Mouse (Mus musculus) embryonic facial prominence, embryonic 11.5 days (tissue): Measurements from ENCODE around the gene Flrt1. TPM values are rescaled to one million over a fixed set of nuclear protein-coding genes. Genes with fewer than 3 reads are reported as not detected.

Experiments used
- ATAC-seq: fragments of 200-750 bp; cut with Nextera tagmentation; replicated peaks from 2 replicates; pipeline ENCODE4 v1.8.0; 2017; ENCODE audit warnings: low read depth; ENCODE audit not compliant: insufficient number of reproducible peaks, low FRiP score, low TSS enrichment
- DNase-seq: peaks from one replicate; pipeline ENCODE4 v3.0.0-alpha.2; 2015; ENCODE audit warnings: low spot score
- H3K27ac ChIP-seq: fragments of 300-500 bp; sonication (generic); replicated peaks from 2 replicates; pipeline ENCODE4 v1.5.1; 2014; ENCODE audit warnings: mild to moderate bottlenecking, low read depth, low read length, control low read depth
- H3K27me3 ChIP-seq: fragments of 300-500 bp; sonication (generic); 2 replicates; pipeline ENCODE4 v1.6.1; 2014; ENCODE audit warnings: mild to moderate bottlenecking, low read length, moderate library complexity, mixed read lengths; ENCODE audit not compliant: control insufficient read depth, insufficient read depth
- H3K36me3 ChIP-seq: fragments of 300-500 bp; sonication (generic); replicated peaks from 2 replicates; pipeline ENCODE4 v1.6.1; 2014; ENCODE audit warnings: low read depth, mild to moderate bottlenecking, low read length, moderate library complexity, mixed read lengths; ENCODE audit not compliant: control insufficient read depth, insufficient read depth
- H3K4me1 ChIP-seq: fragments of 300-500 bp; sonication (generic); 2 replicates; pipeline ENCODE4 v1.6.1; 2014; ENCODE audit warnings: low read length, mixed read lengths; ENCODE audit not compliant: control insufficient read depth, insufficient read depth
- H3K4me2 ChIP-seq: fragments of 300-500 bp; sonication (generic); 2 replicates; pipeline ENCODE4 v1.6.1; 2014; ENCODE audit warnings: low read depth, mild to moderate bottlenecking, control low read depth, low read length, moderate library complexity
- H3K4me3 ChIP-seq: fragments of 300-500 bp; sonication (generic); 2 replicates; pipeline ENCODE4 v1.5.1; 2014; ENCODE audit warnings: low read depth, low read length, control low read depth
- H3K9ac ChIP-seq: fragments of 300-500 bp; sonication (generic); replicated peaks from 2 replicates; pipeline ENCODE4 v1.6.1; 2014; ENCODE audit warnings: mild to moderate bottlenecking, control low read depth, low read length
- H3K9me3 ChIP-seq: fragments of 300-500 bp; sonication (generic); replicated peaks from 2 replicates; pipeline ENCODE4 v1.6.1; 2016; ENCODE audit warnings: mild to moderate bottlenecking, low read length, inconsistent platforms, mixed read lengths; ENCODE audit not compliant: control insufficient read depth
- WGBS: fragments of 180-500 bp; shearing (Covaris S2); extraction: QIAGEN DNeasy Blood & Tissue Kit; methylation state at CpG from one replicate; pipeline ENCODE4 v1.1.7; 2014; 5-methylcytosine and 5-hydroxymethylcytosine counted together
- polyA plus RNA-seq: library from polyadenylated mRNA; unstranded; fragments of >200 nt; fragmentation: Nextera tagmentation; extraction: Ambion mirVana; gene quantifications from 2 replicates; pipeline ENCODE4 v1.2.1, GENCODE M21; 2014

The Flrt1 gene
- polyA plus RNA-seq, 1 experiment from 2014 or later: 3.0 TPM

GRCm38 (mm10) chr19:7128551-7129475 is 23.3 kb upstream of the Flrt1 start:
- no peaks in the 10 kb centered on the region for H3K9me3 ChIP-seq
- DNase-seq (peak; percentile 79), ATAC-seq (peak; percentile 59)
- H3K9ac ChIP-seq: peak overlapping the region; percentile 9; the same call in 1 of the 2 replicates
- no peaks in the 10 kb centered on the region for H3K36me3 ChIP-seq
- no peak overlapping the region for H3K4me2 ChIP-seq
- peak overlapping the region; percentile 52; the same call in 1 of the 2 replicates for H3K27ac ChIP-seq
- no peaks in the 10 kb centered on the region for H3K27me3 ChIP-seq
- H3K4me1 ChIP-seq: peaks cover 10% of the 10 kb centered on the region
- no peak overlapping the region for H3K4me3 ChIP-seq
- 40% methylated on average over 19 of the region's 19 CpGs for WGBS

GRCm38 (mm10) chr19:7126933-7127332 is 21.4 kb upstream of the Flrt1 start:
- Histone ChIP-seq H3K4me1 (peaks cover 10% of the 10 kb centered on the region), H3K9ac (no peak overlapping the region), H3K27me3 (no peaks in the 10 kb centered on the region), H3K4me3 (no peak overlapping the region), H3K4me2 (no peak overlapping the region), H3K9me3 (no peaks in the 10 kb centered on the region), H3K27ac (no peak overlapping the region), H3K36me3 (no peaks in the 10 kb centered on the region)
- no peak for ATAC-seq
- WGBS: 67% methylated on average over 2 of the region's 2 CpGs
- no peak for DNase-seq

- H3K9ac ChIP-seq: no peak overlapping the region
- no peak overlapping the region for H3K4me3 ChIP-seq
- no peaks in the 10 kb centered on the region for H3K36me3 ChIP-seq
- WGBS: 62% methylated on average over 1 of the region's 1 CpGs
- no peaks in the 10 kb centered on the region for H3K9me3 ChIP-seq
- ATAC-seq: no peak
- no peaks in the 10 kb centered on the region for H3K27me3 ChIP-seq
- H3K4me1 ChIP-seq: peaks cover 10% of the 10 kb centered on the region
- H3K27ac ChIP-seq: no peak overlapping the region
- H3K4me2 ChIP-seq: no peak overlapping the region
- no peak for DNase-seq
Observed at GRCm38 (mm10) chr19:7126209-7126608, 20.7 kb upstream of the Flrt1 start.

GRCm38 (mm10) chr19:7125526-7126156 is 20.1 kb upstream of the Flrt1 start:
- no peak overlapping the region for H3K27ac ChIP-seq
- no peak for DNase-seq
- H3K4me1 ChIP-seq: peaks cover 10% of the 10 kb centered on the region

GRCm38 (mm10) chr19:7122698-7123306 is 17.3 kb upstream of the Flrt1 start:
- H3K4me3 ChIP-seq: no peak overlapping the region
- H3K4me2 ChIP-seq: no peak overlapping the region
- H3K9ac ChIP-seq: no peak overlapping the region
- DNase-seq (no peak), ATAC-seq (no peak)
- no peak overlapping the region for H3K27ac ChIP-seq
- H3K27me3 ChIP-seq: no peaks in the 10 kb centered on the region
- no peaks in the 10 kb centered on the region for H3K36me3 ChIP-seq
- H3K9me3 ChIP-seq: no peaks in the 10 kb centered on the region
- H3K4me1 ChIP-seq: no peaks in the 10 kb centered on the region; the same call in 1 of the 2 replicates
- 46% methylated on average over 10 of the region's 10 CpGs for WGBS

More at GRCm38 (mm10) chr19:7125526-7126156, 20.1 kb upstream of the Flrt1 start:
- H3K36me3 ChIP-seq: no peaks in the 10 kb centered on the region
- 87% methylated on average over 4 of the region's 4 CpGs for WGBS
- H3K9ac ChIP-seq: no peak overlapping the region
- no peak overlapping the region for H3K4me3 ChIP-seq
- no peak overlapping the region for H3K4me2 ChIP-seq
- H3K27me3 ChIP-seq: no peaks in the 10 kb centered on the region
- ATAC-seq: no peak
- H3K9me3 ChIP-seq: no peaks in the 10 kb centered on the region

GRCm38 (mm10) chr19:7122277-7122676 is 16.7 kb upstream of the Flrt1 start:
- no peak overlapping the region for H3K4me2 ChIP-seq
- no peaks in the 10 kb centered on the region for H3K36me3 ChIP-seq
- ATAC-seq: no peak
- 68% methylated on average over 4 of the region's 4 CpGs for WGBS
- no peaks in the 10 kb centered on the region; the same call in 1 of the 2 replicates for H3K4me1 ChIP-seq
- no peak overlapping the region for H3K4me3 ChIP-seq
- H3K9me3 ChIP-seq: no peaks in the 10 kb centered on the region
- no peak for DNase-seq
- H3K27ac ChIP-seq: no peak overlapping the region
- no peaks in the 10 kb centered on the region for H3K27me3 ChIP-seq
- H3K9ac ChIP-seq: 0 out of 2 replicates have a peak overlapping the region, but pooled peaks have one; percentile 22

- 67% methylated on average over 11 of the region's 11 CpGs for WGBS
- H3K27me3 ChIP-seq: no peaks in the 10 kb centered on the region
Observed at GRCm38 (mm10) chr19:7121252-7121651, 15.7 kb upstream of the Flrt1 start.

More at GRCm38 (mm10) chr19:7121252-7121651, 15.7 kb upstream of the Flrt1 start:
- no peak overlapping the region for H3K27ac ChIP-seq
- no peaks in the 10 kb centered on the region for H3K9me3 ChIP-seq
- no peak overlapping the region for H3K4me2 ChIP-seq
- DNase-seq (no peak), ATAC-seq (no peak)
- no peak overlapping the region for H3K4me3 ChIP-seq
- H3K9ac ChIP-seq: no peak overlapping the region
- H3K36me3 ChIP-seq: no peaks in the 10 kb centered on the region
- no peaks in the 10 kb centered on the region; the same call in 1 of the 2 replicates for H3K4me1 ChIP-seq
